Mouse (Mus musculus) right cerebral cortex, adult 2 months (tissue): ENCODE results near the gene Hoxc10.

Experiments used
- DNase-seq, 2 experiments: peaks; one replicate each; pipeline ENCODE4 v3.0.0; 2021 to 2022; ENCODE audit warnings: low spot score in 2 of 2

Hoxc10 gene

DNA sequence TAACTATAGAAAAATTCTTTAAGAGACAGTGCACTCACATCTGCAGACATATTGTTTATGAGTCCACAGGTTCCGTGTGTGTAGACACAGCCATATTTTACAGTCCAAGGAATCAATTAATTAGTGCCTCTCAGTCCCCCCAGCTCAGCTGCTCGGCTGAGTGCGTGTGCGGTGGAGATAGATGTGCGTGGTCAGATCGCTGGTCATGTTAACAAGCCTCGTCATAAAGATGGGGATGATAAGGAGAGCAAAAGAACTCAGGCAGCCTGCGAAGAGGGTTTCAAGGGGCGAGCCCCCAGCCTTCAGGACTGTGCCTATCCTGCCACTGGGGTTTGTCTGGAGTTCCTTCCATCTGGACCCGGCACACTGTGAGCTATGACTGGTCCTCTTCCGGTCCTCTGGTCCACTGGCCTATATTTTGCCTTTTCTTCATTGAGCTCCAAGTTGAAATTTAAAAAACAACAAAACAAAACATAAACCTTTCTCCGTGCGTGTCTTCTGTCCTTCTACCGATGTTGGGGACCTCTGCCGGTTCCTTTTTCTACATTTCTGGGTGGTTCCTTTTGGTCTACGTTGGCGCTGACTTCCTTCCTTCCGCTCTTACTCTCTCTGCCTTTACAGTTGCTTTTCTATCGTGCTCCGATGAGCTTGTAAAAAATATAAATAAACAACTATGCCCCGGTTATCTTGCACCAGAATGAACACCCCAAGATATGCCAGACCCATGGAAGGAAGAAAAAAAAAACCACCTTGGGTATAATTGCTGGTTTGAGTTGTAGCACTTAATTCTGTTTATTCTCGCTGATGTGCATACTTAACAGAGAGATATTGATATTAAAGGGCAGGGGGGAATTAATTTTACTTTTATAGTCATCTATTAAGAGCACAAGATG, 21.2 kb upstream of the Hoxc10 start:
- DNase-seq: no peak

DNA sequence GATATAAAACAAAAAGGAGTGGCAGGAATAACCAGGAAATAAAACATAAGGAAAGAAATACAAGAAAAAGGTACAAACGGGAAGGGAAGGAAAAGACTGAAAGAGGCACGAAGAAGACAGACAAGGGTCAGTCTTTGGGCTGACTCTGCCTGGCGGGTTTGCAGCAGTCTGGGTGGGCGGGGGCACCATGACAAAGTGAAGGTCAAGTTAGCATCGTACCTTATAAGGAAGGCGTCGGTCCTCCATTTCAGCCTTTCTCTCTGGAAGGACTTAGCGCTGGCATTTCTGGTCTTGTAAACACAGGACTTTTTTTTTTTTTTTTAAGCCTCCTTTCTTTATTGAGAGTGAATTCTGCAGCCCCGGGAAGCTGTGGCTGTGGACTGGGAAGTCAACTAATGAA, 19.3 kb upstream of the Hoxc10 start:
- no peak for DNase-seq

DNA sequence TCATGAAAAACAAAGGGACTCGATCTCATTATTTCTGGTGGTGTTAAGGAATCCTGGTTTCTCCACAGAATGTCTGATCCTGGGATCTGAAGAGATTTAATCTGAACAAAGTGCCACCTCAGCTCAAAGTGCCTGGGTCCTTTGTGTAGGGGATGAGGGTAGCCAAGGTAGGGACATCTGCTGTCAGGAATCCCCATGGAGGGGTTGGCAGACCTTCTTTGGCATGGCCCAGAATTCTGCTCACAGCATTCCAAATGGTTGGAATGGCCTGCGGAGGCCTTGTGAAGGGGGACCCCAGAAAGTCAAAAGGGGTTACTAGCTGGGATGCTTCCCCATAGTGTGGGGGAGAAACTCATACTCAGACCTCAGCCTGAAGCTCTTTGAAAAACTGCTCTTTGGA, 17.8 kb upstream of the Hoxc10 start:
- DNase-seq: no peak

DNA sequence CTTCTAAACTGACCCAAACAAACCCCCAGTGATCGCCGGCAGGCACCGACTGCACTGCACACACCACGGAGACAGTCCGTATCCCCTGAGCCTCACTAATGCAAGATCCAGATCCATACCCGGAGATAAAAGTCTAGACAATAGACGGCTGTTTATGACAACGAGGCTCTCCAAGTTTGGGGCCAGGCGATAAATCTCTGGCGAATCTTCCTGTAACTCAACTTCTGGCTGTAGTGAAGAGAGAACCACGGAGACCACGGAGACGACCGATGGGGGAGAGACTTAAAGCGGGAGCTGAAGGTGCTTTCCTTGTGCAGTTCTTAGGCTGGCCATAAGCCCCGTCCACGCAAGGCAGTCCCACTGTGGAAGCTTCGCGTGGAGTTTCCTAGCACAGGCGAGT, 16.9 kb upstream of the Hoxc10 start:
- DNase-seq: no peak

DNA sequence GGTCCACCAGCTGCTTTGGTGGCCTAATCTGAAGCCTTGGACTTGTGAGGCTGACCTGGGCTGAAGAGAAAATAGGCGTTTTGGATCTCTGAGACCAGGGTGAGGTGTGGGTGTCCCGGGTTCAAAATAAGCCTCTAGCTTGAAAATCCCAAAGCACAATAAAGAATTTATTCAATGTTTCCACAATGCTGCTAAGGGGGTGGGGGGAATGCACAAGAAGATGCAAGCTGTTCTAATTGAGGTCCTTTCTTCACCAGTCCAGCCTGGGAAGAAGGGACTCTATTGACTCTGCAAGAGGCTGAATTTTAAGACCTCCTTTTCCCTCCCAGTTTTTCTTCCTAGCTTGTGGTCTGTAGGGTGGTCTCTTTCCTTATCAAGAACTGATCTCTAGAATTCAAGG, 15.7 kb upstream of the Hoxc10 start:
- DNase-seq: no peak

DNA sequence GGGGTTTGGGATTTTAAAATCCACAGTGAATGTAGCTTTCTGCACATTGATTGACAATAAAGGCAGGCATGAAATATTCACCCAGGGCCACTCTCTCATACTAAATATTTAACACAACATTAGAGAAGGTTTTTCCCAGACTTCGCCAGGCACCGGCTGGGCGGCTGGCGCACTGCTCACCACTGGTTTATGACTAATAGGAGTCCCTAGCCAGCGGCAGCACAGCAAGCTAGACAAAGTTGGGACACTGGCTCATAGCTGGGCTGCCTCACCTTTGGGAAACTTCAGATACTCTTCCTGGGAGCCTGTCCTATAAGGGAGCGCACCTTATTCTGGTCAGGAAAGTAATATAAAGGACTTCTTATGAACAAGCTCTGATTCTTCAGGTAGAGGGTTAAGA, 13.0 kb upstream of the Hoxc10 start:
- DNase-seq: no peak

DNA sequence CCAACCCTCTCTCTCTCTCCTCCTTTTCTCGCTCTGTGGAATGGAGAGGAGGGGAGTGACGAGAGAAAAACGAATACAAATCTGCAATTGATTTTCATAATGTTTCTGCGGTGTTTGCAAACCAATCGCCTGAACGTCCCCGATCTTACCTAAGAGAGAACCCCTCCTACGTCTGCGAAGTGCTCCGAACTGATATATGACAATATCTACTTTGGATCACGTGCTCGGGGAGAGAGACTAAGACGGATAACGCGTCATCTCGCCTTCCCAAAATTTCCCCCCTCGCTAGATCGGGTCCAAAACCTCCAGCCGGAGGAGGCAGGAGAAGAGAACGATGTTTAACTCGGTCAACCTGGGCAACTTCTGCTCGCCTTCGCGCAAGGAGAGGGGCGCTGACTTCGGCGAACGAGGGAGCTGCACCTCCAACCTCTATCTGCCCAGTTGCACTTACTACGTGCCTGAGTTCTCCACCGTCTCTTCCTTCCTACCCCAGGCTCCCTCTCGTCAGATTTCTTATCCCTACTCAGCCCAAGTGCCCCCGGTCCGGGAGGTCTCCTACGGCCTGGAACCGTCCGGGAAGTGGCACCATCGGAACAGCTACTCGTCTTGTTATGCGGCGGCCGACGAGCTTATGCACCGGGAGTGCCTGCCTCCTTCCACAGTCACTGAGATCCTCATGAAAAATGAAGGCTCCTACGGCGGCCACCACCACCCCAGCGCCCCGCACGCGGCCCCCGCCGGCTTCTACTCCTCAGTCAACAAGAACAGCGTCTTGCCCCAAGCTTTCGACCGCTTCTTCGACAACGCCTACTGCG, 12.2 kb upstream of the Hoxc10 start, which contains the start of gene Hoxc11:
TSS of gene Hoxc11 (plus strand) at position 236 of the 815 bp plus-strand sequence.
- DNase-seq: no peak

DNA sequence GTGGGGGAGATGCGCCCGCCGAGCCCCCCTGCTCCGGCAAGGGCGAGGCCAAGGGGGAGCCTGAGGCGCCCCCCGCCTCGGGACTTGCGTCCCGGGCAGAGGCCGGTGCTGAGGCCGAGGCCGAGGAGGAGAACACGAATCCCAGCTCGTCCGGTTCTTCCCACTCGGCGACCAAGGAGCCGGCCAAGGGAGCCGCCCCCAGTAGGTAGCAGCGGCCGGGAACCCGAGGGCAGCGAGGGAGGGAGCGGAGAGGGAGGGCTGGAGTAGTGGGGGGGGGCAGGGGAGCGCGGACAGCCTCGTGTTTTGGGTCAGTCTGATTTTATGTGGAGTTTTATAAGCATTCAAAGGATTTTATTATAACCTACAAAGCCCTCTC, 11.6 kb upstream of the Hoxc10 start:
- no peak for DNase-seq

DNA sequence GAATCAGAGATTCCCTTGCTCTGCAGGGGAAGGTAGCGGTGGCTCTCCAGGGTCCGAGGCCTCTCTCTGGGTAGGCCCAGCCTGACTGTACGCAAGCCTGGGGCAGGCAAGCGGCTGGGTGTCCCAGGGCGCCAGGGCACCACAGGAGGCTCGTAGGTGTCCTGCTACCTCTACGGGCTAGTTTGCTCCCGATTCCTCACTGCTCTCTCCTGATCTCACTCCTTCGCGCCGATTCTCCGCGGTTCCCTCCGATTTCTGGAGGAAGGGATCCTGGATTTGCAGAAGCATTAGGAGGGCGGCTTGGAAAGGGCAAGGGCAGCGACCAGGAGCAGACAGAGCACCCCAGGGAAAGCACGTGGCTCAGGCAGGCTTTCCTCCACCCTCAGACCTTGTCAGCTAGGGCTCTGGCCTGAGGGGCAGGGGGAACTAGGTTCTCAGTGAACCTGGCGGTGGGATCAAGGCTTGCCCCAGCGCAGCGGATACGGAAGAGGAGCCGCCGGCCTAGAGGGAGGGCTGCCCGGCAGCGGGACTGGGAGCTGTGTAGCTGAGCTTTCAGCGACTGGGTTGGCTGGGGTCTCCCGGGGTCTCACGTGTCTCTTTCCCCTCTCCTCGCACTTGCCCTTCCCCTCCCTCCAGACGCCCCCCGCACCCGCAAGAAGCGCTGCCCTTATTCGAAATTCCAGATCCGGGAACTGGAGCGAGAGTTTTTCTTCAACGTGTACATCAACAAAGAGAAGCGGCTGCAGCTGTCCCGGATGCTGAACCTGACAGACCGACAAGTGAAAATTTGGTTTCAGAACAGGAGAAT, 10.6 kb upstream of the Hoxc10 start:
- no peak for DNase-seq

DNA sequence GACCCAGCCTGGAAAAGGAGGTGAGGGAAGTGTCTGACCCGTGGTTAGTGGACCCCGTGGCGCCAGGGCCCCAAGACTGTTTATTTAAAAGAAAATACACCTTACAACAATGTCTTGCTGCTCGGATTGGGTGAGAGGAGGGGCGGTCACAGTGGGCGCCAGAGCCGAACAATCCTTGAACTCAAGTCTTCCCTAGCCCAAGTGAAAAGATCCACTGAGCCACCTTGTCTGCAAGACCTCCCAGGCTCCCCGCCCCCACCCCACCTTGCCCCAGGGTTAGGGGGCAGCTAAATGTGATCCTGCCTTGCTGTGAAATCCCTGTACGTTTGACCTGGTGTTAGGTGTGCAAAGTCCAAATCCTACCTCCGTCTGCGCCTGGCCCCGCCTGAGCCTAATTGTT, 9.7 kb upstream of the Hoxc10 start:
- no peak for DNase-seq

DNA sequence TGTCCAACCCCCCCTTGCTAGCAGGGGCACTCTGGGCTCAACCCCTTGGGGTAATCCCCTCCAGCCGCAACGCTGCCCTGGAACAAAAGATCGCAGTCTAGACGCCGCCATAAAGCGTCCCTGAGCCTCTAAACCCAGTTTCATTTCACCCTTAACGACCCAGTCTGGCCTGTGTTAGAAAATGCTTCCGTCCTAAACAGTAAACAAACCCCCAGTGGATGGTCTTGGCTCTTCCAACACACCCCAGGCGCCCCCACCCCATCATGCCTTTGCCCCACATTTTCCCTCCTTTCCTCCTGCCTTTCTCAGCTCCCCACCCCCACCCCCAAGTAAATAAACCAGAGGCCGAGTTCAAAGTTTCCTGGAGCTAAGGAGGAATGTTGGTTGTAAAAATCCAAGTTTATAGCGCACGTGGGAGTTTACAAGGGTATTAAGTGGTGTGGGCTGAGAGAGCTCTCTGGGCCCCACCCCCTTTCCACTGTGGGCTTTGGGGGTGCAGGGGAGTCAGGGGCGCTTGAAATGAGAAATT, 6.9 kb upstream of the Hoxc10 start:
- DNase-seq: no peak

DNA sequence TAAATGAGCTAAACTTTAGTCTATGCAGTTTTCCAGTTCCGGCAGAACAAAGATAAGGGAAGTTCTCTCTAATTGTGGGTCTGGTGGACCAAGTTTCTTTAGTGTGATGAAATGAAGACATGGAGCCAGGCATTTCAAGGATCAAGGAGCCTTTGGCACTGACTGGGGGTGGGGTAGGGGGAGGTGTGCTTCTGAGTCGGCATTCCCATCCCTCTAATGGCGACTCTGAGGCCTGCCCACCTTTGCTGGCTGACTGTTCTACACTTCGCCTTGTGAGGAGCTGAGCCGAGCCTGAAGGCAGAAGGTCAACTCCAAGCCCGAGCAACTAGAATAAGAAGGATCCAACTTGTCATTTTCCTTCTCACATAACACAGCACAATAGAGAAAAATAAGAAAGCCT, 4.9 kb upstream of the Hoxc10 start:
- no peak for DNase-seq

DNA sequence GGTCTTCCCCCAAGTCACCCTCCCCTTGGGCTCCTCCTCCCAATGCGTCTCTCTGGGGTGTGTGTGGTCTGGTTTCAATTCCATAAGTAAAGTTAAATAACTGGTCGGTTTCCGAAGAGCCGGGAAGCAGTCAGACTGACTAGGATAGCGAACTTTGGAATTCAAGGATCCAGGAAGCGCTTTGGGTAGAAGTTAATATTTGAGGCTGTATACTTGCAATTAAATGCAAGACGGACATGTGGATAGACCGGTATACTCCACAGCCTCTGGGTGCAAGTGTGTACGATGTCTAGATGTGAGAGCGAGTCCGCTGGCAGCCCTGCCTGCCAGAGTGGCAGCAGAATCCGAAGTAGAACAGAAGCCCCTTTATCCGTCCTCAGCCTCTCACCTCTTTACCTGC, 4.1 kb upstream of the Hoxc10 start:
- no peak for DNase-seq

DNA sequence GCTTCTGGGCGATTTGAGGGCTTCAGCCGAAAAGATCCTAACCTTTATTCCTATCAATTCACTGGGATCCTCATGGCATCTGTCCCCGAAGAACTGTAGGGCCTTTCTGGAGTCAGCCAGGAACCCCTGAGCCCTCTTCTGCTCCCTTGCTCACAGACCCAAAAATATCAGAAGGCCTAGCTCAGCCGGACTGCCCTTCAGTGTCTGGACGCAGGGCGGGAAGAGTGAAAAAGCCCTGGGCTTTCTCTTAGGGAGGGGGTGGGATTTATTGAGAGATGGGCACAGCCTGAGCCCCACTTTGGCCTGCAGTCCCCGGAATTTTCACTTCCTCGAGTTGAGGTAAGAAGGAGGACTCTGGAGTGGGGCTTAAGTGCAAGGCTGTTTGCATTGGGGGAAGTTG, 3.3 kb upstream of the Hoxc10 start:
- no peak for DNase-seq

DNA sequence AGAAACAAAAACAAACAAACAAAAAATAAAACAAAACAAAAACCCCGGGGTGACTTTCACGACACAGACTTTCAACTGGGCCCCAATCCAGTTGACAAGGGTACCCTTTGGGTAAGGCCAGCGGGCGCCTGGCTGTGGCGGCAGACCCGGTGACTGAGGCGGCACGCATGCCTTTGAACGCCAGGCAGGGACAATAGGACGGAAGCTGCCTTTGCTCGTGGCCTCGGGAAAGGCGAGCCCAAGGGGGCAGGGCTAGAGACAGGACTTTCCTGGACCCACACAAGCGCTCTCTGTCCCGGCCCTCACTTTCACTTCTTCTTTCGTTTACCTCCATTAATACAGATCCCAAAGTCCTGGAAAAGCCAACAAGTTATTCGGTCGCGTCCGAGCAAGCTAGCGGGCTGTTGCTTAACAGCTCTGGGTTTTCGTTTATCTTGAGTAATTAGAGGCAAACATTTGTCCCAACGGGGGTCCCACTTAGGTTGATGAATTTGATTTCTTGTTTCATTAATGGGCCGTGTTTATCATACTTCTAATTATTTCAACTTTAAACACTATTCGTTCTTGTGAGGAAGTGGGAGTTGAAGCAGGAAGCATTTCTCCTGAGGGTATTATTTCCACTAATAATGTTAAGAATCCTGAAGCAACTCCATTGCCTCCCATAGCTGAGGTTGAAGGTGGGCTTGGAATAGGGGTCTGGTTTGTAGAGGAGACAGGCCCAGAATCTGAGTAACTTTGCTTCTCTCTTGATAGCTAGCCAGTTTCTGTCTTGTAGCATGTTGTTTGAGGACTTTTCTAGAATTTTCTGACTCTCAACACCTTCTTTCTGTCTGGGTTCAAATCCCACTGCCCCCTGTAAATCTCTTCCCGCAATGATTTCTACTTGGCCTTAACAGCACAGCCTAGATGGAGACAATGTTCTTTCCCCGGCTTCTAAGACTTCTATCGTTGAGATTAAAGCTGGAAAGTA, 2.6 kb upstream of the Hoxc10 start:
- DNase-seq: no peak

DNA sequence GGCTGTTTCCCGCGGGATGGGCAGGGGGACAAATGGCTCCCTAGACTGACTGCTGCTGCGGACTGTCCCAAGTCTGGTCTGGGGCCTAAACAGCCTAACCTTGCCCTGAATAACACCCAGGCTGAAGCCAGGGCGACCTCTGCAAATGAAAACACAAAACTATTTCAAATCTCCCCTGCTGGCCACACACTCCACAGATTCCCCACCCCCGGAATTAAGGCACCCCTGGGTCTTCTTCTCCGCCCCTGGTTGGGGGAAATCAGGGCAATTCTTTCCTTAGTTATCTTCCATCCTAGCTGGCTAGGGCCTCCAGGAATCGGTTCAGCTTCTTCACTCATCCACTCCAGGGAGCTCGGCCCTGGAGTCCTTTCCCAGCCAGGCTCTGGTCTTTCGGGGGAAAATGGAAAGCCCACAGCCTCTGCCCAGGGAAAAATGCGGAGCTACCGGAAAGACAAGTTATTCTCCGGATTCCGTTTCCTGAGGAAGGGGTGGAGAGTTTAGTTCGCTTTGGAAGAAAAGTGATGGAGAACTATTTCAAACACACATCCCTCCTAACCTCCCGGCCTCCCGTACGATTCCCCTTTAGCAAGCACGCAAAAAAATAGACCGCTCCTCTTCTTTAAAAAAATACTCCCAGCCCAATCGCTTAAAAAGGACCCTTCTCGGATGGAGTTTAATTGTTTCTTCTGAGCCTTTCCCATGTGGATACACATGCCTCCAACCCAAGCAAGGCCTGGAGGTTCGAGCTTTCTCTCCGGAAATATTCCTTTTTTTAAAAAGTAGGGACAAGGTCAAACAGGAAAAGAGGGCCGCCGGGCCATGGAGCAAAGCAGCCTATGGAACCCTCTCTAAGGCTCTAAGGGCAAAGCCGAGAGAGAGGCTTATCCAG, 1.3 kb upstream of the Hoxc10 start:
- no peak for DNase-seq

DNA sequence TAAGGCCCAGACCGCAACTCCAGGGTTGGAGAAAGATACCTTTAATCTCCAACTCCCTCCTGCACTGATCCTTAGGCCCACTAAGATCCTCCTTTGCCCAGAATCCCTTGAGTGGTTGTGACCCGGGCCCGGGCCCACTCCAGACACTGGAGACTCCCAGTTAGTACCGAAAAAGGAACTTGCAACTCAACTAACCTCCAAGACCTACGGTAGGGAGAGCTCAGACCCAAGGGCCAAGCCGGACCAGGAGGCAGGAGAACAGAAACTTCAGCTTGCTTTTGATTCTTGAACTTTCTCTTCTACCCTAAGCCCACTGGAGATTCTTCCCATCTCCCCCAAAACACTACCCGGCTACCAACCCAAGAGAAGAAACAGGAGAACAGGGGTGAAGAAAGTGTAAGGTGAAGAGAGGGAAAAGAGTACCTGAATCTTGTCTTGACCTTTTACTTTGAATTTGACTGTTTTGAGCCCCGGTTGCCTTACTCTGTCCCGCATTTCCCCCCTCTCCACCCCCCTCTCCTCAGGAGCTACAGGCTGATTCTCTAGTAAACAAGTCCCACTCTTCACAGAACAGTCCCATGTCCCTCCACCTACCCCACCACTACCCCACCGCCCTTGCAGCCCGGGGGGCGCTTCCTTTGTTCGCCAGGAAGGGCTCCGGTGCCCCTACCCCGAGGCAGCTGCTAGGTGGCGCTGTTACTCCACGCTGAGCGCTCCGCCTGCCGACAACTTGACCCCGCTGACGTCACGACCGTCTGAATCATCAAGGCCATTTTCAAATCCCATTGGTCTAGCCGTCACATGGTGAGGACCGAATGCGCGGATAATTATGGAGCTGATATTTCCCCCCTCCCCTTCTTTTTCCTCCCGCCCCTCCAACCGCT, 462 bp upstream of the Hoxc10 start:
- no peak for DNase-seq

DNA sequence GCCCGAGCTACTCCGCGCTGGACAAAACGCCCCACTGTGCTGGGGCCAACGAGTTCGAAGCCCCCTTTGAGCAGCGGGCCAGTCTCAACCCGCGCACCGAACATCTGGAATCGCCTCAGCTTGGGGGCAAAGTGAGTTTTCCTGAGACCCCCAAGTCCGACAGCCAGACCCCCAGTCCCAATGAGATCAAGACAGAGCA, 615 bp downstream of the Hoxc10 start, which contains the start of gene Hoxc5:
TSS of gene Hoxc5 (plus strand) at position 132 of the 199 bp plus-strand sequence.
- no peak for DNase-seq
